Mouse (Mus musculus) megakaryocyte, adult 5-6 weeks (primary cell): Measurements from ENCODE around the gene Kcnj14. TPM values are rescaled to one million over a fixed set of nuclear protein-coding genes. Genes with fewer than 3 reads are reported as not detected.

ENCODE experiments used
- ATAC-seq: 2 replicates; pipeline ENCODE4 v1.8.0; 2016; ENCODE audit warnings: mild to moderate bottlenecking, inconsistent platforms; ENCODE audit not compliant: poor library complexity, severe bottlenecking
- total RNA-seq, 2 experiments: library from RNA; stranded (forward) in 1 of 2; stranded (reverse) in 1 of 2; fragments of 153-499, 151-499 nt in 1 of 2; fragments of 221-1000, 200-1000 nt in 1 of 2; gene quantifications; 2 replicates each; pipeline versions ENCODE4 v1.2.3 to v1.2.4; 2015 to 2017

Gene Kcnj14
- total RNA-seq, 2 experiments from 2014 or later: not detected

- no peak for ATAC-seq
Measured at GRCm38 (mm10) chr7:45770427-45771082, 54.0 kb downstream of the Kcnj14 start.

- ATAC-seq: no peak
Measured at GRCm38 (mm10) chr7:45767500-45767899, 57.1 kb downstream of the Kcnj14 start.

- ATAC-seq: no peak
Measured at GRCm38 (mm10) chr7:45766764-45767163, 57.8 kb downstream of the Kcnj14 start.

Other genes with a start within 250 kb of the Kcnj14 start
- gene Fgf21, start 209.3 kb downstream of the Kcnj14 start, total RNA-seq (2015): not detected in 2 replicates
- not detected in 2 replicates for gene Fgf21, start 209.3 kb downstream of the Kcnj14 start, total RNA-seq (2017)
- not detected in 2 replicates for gene Fut1, start 207.5 kb downstream of the Kcnj14 start, total RNA-seq (2015)
- gene Fut1, start 207.5 kb downstream of the Kcnj14 start, total RNA-seq (2017): not detected in 2 replicates
- not detected in 2 replicates for gene Izumo1, start 203.0 kb downstream of the Kcnj14 start, total RNA-seq (2015)
- 0.22 TPM in 1 of 2 replicates, not detected in the other for gene Izumo1, start 203.0 kb downstream of the Kcnj14 start, total RNA-seq (2017)
- 0.20 TPM in 1 of 2 replicates, not detected in the other for gene Rasip1, start 197.3 kb downstream of the Kcnj14 start, total RNA-seq (2015)
- 0.29 TPM in 1 of 2 replicates, not detected in the other for gene Rasip1, start 197.3 kb downstream of the Kcnj14 start, total RNA-seq (2017)
- gene Mamstr, start 184.8 kb downstream of the Kcnj14 start, total RNA-seq (2015): not detected in 2 replicates
- gene Mamstr, start 184.8 kb downstream of the Kcnj14 start, total RNA-seq (2017): 0.53 TPM in 1 of 2 replicates, not detected in the other
- gene Fut2, start 158.4 kb downstream of the Kcnj14 start, total RNA-seq (2015): not detected in 2 replicates
- gene Fut2, start 158.4 kb downstream of the Kcnj14 start, total RNA-seq (2017): not detected in 2 replicates
- not detected in 2 replicates for gene Ntn5, start 140.8 kb downstream of the Kcnj14 start, total RNA-seq (2015)
- not detected in 2 replicates for gene Ntn5, start 140.8 kb downstream of the Kcnj14 start, total RNA-seq (2017)
- gene Sec1, start 130.4 kb downstream of the Kcnj14 start, total RNA-seq (2015): not detected in 2 replicates
- not detected in 2 replicates for gene Sec1, start 130.4 kb downstream of the Kcnj14 start, total RNA-seq (2017)
- gene Car11, start 124.9 kb downstream of the Kcnj14 start, total RNA-seq (2015): not detected in 2 replicates
- gene Car11, start 124.9 kb downstream of the Kcnj14 start, total RNA-seq (2017): not detected in 2 replicates
- gene Dbp, start 119.7 kb downstream of the Kcnj14 start, total RNA-seq (2015): 3.3 and 4.1 TPM in 2 replicates
- 3.9 and 5.9 TPM in 2 replicates for gene Dbp, start 119.7 kb downstream of the Kcnj14 start, total RNA-seq (2017)
- gene Rpl18, start 109.3 kb downstream of the Kcnj14 start, total RNA-seq (2015): 1,249 and 1,272 TPM in 2 replicates
- gene Rpl18, start 109.3 kb downstream of the Kcnj14 start, total RNA-seq (2017): 1,058 and 1,261 TPM in 2 replicates
- gene Sphk2, start 106.8 kb downstream of the Kcnj14 start, total RNA-seq (2015): 14.6 and 21.2 TPM in 2 replicates
- 13.7 and 15.7 TPM in 2 replicates for gene Sphk2, start 106.8 kb downstream of the Kcnj14 start, total RNA-seq (2017)
- gene Fam83e, start 103.6 kb downstream of the Kcnj14 start, total RNA-seq (2015): 0.18 and 0.29 TPM in 2 replicates
- gene Fam83e, start 103.6 kb downstream of the Kcnj14 start, total RNA-seq (2017): 0.12 and 0.22 TPM in 2 replicates
- not detected in 2 replicates for gene Spaca4, start 99.0 kb downstream of the Kcnj14 start, total RNA-seq (2015)
- not detected in 2 replicates for gene Spaca4, start 99.0 kb downstream of the Kcnj14 start, total RNA-seq (2017)
- gene Lmtk3, start 41.0 kb downstream of the Kcnj14 start, total RNA-seq (2015): 0.09 TPM in 1 of 2 replicates, not detected in the other
- not detected in 2 replicates for gene Lmtk3, start 41.0 kb downstream of the Kcnj14 start, total RNA-seq (2017)
- gene Sult2b1, start 40.1 kb downstream of the Kcnj14 start, total RNA-seq (2015): not detected in 2 replicates
- not detected in 2 replicates for gene Sult2b1, start 40.1 kb downstream of the Kcnj14 start, total RNA-seq (2017)
- gene Cyth2, start 10.2 kb downstream of the Kcnj14 start, total RNA-seq (2015): 23.9 and 28.1 TPM in 2 replicates
- 41.4 and 44.2 TPM in 2 replicates for gene Cyth2, start 10.2 kb downstream of the Kcnj14 start, total RNA-seq (2017)
- gene Grwd1, start 6.2 kb upstream of the Kcnj14 start, total RNA-seq (2015): 3.5 and 6.5 TPM in 2 replicates
- gene Grwd1, start 6.2 kb upstream of the Kcnj14 start, total RNA-seq (2017): 2.6 and 3.9 TPM in 2 replicates
- gene Kdelr1, start 48.0 kb upstream of the Kcnj14 start, total RNA-seq (2015): 144 and 148 TPM in 2 replicates
- gene Kdelr1, start 48.0 kb upstream of the Kcnj14 start, total RNA-seq (2017): 70.0 and 72.5 TPM in 2 replicates
- gene Grin2d, start 53.6 kb upstream of the Kcnj14 start, total RNA-seq (2015): 0.14 and 0.16 TPM in 2 replicates
- 0.04 and 0.07 TPM in 2 replicates for gene Grin2d, start 53.6 kb upstream of the Kcnj14 start, total RNA-seq (2017)
- 1.2 and 1.4 TPM in 2 replicates for gene Syngr4, start 71.9 kb upstream of the Kcnj14 start, total RNA-seq (2015)
- gene Syngr4, start 71.9 kb upstream of the Kcnj14 start, total RNA-seq (2017): not detected in 2 replicates
- 1.9 and 8.0 TPM in 2 replicates for gene Tmem143, start 72.2 kb upstream of the Kcnj14 start, total RNA-seq (2015)
- gene Tmem143, start 72.2 kb upstream of the Kcnj14 start, total RNA-seq (2017): 5.8 TPM in 2 replicates
- gene Emp3, start 96.6 kb upstream of the Kcnj14 start, total RNA-seq (2015): 661 and 761 TPM in 2 replicates
- gene Emp3, start 96.6 kb upstream of the Kcnj14 start, total RNA-seq (2017): 564 and 565 TPM in 2 replicates
- gene Ccdc114, start 99.3 kb upstream of the Kcnj14 start, total RNA-seq (2015): 0.84 and 3.3 TPM in 2 replicates
- 3.2 and 3.4 TPM in 2 replicates for gene Ccdc114, start 99.3 kb upstream of the Kcnj14 start, total RNA-seq (2017)
- gene Abcc6, start 205.5 kb upstream of the Kcnj14 start, total RNA-seq (2015): not detected in 2 replicates
- not detected in 2 replicates for gene Abcc6, start 205.5 kb upstream of the Kcnj14 start, total RNA-seq (2017)
- gene Nomo1, start 208.9 kb upstream of the Kcnj14 start, total RNA-seq (2015): 11.9 and 12.5 TPM in 2 replicates
- 15.4 and 16.9 TPM in 2 replicates for gene Nomo1, start 208.9 kb upstream of the Kcnj14 start, total RNA-seq (2017)